Mouse (Mus musculus) mouse embryonic stem cell (cell line): ENCODE results near the gene Zfp42.
"Not testable (repeated sequence)": the region's sequence is repeated elsewhere in the genome, so short reads cannot be mapped to it uniquely, and the experiment has no call there.

Experiments
- in situ Hi-C, 2 experiments: fragments of 300-500 bp; cut with MboI; formaldehyde crosslinking; loops; 1 replicate in 1 of 2; 3 replicates in 1 of 2; pipeline ENCODE4 v1.14.3; 2019 to 2020; ENCODE audit warnings: low sequenced_read_pairs in 2 of 2, low pct_unique_long_range_greater_than_20kb in 1 of 2, mixed read lengths in 1 of 2; ENCODE audit not compliant: unreplicated experiment in 1 of 2

Gene Zfp42

DNA sequence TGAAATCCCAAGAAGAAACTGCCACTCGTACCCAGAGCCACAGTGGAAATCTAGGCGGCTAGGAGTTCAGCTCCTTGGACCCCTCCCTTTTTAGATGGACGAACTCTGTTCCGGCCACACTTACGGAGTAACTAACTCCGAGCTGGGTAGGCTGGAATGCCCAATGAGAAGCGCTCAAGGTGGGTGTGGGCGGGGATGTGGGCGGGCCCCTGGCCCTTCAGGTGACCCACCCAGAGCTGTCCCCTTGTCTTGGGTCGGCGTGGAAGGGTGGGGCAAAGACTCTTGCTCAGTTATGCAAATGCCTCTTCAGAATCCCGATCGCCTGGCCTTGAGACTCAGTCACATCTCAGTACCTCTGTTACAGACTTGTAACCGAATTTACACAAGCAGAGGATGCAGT is at the start of gene Zfp42:
TSS of gene Zfp42 (minus strand) at position 85 of the 400 bp plus-strand sequence.
- in situ Hi-C loops, result loop anchor here in 1 of 2 experiments (25.0 kb wide), 1 partner anchor 1655 kb away; no protein-coding TSS in a partner anchor

DNA sequence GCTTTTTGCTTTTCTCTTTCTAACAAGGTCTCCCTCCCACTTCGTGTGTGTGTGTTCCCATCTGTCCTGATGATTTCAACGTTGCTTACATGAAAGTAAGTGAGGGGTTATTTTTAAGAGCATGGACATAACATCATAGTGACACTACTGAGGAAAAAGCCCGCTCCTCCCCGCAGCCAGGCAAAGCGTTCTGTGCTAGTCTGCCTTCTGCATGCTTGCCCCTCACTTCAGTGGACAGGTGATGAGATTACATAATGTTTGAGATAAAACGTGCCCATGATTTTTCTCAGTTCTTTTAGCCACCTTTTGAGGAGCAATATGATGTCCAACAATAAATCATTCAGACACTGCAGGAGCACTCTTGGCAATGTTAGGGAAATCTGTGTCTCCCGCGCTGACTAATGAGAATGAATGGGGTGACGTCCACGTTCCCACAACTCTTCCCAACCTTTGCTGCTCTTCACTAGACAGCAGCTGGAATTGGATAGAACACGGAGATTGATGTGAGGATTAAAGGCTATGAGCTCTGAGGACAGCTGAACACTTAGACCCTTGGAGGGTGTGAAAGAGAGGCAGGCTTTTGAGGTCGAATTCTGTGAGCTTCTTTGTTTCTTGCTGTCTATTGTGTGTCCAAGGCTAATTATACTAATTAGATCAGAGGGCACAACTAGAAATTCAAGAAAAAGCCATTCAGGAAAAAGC is 49.4 kb upstream of the Zfp42 start:
- in situ Hi-C loops, result no loop called here

DNA sequence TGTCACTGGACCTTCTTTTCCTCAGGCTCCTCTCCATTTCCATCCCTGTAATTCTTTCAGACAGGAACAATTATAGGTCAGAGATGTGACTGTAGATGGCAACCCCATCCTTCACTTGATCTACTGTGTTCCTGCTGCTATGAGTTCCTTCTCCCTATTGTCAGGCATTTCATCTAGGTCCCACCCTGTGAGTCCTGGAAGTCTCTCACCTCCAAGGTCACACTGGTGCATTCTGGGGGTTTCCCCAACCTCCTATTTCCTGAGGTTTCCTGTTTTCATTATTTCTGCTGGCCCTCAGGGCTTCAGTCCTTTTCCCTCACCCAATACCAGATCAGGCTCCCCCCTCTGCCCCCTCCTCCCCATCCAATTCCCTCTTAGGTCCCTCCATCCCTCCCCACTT is 45.5 kb upstream of the Zfp42 start:
- in situ Hi-C loops, result not testable (repeated sequence)

DNA sequence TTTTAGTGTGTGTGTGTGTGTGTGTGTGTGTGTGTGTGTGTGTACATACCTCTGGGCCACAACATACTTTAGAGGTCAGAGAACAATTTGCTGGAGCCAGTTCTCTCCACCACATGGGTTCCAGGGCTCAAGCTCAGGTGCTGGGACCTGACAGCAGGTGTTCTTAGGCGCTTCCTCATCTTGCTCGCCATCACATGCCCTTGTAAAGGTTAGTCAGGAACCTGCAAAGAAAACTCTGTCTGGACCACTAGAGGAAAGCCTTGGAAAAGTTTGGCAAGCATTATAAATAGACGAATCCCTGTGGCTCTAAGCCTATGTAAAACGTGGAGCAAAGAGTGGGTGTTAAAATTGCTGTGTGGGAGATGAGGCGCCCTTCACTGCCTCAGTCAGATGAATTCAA is 31.8 kb upstream of the Zfp42 start:
- in situ Hi-C loops, result loop anchor here in 1 of 2 experiments (25.0 kb wide), 1 partner anchor 151 kb away; the partner anchor contains the start of gene Triml2

DNA sequence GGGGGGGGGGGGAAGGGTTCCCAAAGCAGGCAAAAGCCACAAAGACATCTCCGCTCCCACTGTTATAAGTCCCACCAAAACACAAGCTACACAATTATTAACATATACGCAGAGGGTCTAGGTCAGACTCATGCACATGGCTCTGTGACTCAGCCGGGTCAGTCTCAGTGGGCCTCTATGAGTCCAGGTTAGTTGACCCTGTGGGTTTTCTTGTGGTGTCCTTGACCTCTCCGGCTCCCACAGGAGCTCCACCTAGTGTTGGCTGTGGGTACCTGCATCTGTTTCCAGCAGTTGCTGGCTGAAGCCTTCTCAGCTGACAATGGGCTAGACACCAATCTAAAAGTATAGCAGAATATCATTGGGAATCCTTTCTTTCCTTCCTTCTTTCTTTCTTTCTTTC is 26.7 kb upstream of the Zfp42 start:
- in situ Hi-C loops, result loop anchor here in 1 of 2 experiments (25.0 kb wide), 1 partner anchor 146 kb away; the partner anchor contains the start of gene Triml2

DNA sequence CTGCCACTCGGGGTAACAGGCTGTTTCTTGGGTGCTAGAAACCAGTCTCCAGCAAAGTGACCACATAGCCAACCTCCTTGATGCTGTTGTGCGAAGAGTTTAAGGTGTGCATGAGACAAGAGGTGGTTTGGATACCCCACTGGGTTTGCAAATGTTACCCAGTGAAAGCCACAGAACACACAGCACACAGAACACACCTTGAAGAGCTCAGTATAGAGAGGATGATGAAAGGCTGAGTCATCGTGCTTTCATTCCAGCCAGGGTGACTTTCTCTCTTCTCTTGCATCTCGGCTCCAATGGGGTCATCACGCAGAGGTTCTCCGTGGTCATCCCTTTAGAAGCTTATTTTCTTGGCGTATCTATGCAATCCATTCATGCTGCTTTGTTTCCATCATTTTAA is 24.9 kb upstream of the Zfp42 start:
- in situ Hi-C loops, result loop anchor here in 1 of 2 experiments (25.0 kb wide), 1 partner anchor 144 kb away; the partner anchor contains the start of gene Triml2

DNA sequence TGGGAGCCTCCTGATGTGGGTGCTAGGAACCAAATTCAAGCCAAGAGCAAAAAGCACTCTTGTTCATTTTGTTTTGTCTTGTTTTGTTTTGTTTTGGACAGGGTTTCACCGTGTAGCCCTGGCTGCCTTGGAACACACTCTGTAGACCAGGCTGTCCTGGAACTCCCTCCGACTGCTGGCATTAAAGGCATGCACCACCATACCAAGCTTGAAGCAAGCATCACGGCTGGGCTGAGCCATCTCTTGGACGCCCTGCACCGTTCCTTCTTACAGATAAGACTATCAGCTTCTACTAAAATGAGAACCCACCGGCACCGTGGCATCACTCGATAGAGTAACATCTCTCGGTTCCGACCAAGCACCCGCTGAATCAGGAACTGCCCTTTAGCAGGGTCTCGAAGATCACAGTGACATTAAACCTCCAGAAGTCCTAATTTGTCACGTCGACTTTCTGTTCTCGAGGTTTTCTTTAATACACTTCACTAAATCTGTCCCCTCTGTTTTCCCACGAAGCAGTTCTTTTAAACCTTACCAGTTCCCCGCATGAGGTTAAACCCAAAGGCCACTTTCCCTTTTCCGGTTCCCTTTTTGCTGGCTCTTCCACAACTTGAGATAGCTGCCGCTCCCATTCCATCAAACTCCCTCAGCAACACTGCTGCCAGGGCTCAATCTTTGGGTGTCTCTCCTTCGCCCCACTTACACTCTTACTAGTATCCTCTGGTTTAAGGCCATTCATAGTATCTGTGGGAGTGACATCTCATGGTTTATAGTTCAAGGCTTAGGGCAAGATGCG is 23.3 kb upstream of the Zfp42 start:
- in situ Hi-C loops, result loop anchor here in 1 of 2 experiments (25.0 kb wide), 1 partner anchor 143 kb away; the partner anchor contains the start of gene Triml2

DNA sequence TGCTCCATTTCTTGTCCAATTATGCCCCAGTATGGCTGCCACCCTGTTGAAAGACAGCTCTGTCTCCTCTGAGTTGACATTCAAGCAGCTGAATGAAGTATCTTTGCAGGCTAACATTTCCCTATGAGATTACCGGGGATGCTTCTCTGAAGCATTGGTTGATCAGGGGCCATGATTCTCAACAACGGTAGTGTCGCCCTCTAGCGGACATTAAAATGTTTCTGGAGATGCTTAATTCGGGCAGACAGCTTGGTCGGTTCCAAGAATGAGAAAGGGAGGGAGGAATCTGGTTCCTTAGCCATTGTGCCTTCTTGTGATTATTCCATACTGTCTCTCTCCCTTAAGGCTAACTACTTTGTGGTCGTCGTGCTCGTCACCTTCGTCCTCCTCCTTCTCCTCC is 21.9 kb upstream of the Zfp42 start:
- in situ Hi-C loops, result loop anchor here in 1 of 2 experiments (25.0 kb wide), 1 partner anchor 141 kb away; the partner anchor contains the start of gene Triml2

DNA sequence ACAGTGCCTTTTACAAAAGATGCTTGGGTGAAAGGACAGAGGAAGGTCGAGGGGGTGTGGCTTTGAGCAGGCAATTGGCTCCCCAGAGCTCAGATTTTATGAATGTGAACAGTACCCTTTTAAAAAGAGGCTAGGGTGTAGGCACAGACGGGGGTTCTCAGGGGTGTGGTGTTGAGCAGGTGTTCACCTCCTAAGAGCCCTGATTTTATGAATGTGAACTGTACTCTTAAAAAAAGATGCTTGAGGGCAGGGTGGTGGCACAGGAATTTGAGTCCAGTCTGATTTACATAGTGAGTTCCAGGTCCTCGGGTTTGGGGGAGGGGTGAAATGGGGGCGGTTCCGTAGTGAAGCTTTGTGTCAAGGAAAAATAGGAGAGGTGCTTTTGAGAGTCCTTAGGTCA is 14.0 kb upstream of the Zfp42 start:
- in situ Hi-C loops, result loop anchor here in 1 of 2 experiments (25.0 kb wide), 1 partner anchor 1642 kb away; no protein-coding TSS in a partner anchor

DNA sequence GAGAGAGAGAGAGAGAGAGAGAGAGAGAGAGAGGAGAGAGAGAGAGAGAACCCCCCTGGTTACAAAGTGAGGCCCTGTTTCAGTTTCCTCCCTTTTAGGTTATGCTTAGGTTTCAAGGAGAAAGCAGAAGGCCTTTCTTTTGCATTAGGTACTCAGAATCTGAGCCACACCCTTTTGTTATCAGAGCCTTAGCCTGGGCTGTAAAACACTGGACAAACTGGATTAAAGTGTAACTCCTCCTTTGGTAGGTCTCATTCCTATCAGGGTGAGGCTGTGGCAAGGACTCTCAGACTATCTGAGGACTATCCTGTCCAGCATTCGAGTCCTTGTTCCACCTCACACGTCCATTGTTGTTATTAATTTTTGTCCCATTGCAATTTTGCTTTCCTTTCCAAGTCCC is 1.4 kb upstream of the Zfp42 start:
- in situ Hi-C loops, result loop anchor here in 1 of 2 experiments (25.0 kb wide), 1 partner anchor 1654 kb away; no protein-coding TSS in a partner anchor

DNA sequence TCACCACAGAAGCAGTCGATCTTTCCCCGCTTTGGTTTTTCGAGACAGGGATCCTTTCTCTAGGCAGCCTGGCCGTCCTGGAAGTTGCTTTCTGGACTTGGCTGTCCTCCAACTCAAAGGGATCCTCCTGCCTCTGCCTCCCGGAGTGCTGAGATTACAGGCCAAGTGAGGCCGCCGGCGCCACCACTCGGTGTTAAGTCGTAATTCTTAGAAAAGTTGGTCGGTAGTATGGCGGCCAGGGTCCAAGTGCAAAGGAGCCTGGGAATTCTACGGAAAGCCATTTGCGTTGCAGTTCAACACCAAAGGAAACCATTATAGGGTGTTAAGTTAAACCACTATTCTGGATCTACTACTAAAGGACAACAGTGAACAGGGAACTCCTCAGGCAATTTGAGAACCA is 1.1 kb downstream of the Zfp42 start:
- in situ Hi-C loops, result loop anchor here in 1 of 2 experiments (25.0 kb wide), 1 partner anchor 1657 kb away; no protein-coding TSS in a partner anchor

DNA sequence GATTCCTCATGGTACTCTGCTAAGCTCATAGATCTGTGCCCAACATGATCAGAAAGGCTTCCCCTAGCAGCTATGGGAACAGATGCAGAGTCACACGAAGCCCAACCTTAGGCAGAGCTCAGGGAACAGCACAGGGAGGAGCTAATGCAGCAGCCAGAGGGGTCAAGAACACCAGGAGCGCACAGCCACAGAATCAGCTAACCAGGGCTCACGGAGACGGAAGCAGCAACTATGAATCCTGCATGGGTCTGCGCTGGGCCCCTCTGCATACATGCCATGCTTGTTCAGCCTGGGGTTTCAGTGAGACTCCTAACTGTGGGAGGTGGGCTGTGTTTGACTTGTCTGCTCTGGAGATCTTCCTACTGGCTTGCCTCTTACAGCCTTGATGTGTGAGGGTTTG is 7.0 kb downstream of the Zfp42 start:
- in situ Hi-C loops, result loop anchor here in 1 of 2 experiments (25.0 kb wide), 1 partner anchor 1663 kb away; no protein-coding TSS in a partner anchor

DNA sequence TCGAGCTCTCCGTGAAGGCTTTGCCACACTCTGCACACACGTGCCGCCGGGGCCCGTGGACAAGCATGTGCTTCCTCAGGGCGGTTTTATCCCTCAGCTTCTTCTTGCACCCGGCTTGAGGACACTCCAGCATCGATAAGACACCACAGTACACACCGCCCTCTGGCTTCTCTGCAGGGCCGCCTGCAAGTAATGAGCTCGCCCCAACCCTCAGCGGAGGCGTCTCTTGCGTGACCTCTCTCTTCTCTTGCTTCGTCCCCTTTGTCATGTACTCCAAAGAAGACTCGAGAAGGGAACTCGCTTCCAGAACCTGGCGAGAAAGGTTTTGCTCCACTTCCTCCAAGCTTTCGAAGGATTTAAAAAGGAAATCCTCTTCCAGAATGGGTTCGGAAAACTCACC is 11.0 kb downstream of the Zfp42 start:
- in situ Hi-C loops, result no loop called here

DNA sequence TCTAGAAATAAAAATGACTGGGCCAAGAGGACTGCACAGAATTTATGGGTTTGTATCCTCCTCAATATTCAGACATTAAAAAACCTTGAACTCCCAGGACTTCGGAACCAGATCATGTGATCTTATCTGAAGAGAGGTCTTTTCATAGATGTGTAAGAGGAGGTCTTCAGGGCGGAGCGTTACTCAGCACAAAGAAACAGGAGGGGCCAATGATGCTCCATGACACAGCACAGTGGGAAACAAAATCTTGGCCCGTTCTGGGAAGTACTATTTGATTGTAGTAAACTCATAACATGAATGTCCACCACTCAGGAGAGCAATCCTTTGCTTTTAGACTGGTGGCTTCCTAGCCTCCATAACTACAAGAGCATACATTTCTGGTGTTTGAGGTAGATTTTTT is 12.6 kb downstream of the Zfp42 start:
- in situ Hi-C loops, result no loop called here

DNA sequence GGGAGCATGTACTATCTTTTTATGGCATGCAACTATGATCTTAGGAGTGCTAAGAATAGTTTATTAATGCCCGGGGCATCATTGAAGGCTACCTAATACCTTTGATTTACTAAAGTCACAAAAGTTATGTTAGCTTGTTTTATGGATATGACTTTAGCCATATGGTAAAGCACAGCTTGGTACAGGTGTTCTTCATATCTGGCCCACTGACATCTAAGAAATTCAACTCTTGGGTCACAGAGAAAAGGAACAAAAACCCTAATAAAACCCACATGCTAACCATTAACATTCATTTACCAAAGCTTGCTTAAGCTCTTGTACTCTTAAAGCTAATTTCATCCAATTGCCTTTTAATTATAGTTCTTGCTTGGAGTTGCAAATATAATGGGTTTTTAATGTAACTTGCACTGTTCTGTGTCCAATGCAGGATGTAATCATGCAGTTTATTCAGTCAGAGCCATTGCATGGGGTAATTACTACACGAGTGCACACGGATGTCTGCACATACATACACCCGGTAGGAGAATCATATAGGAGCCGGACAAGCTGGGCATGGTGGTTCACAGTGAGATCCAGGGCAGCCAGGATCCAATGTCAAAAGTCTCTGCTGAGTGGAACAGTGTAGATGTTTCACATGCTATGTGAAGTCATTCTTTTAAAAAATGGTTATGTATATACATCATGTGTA is 16.2 kb downstream of the Zfp42 start:
- in situ Hi-C loops, result no loop called here

DNA sequence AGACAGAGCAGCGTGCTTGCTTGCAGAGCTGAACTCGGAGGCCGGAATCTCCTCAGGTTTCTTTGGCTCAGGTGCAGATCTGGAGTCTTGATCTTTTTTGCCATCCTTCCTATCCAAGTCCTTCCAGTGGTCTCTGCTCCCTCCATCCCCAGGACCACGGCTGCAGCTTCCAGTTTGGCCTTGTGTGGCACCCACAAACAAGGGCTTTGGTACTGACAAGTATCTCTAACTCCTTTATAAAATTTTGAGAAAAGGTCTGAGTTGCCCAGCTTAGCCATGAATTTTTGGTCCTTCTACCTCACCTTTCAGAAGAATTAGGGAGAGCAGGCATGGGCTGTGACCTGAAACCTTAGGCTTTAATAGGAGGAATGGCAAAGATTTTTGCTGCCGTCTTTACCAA is 17.0 kb downstream of the Zfp42 start:
- in situ Hi-C loops, result no loop called here

DNA sequence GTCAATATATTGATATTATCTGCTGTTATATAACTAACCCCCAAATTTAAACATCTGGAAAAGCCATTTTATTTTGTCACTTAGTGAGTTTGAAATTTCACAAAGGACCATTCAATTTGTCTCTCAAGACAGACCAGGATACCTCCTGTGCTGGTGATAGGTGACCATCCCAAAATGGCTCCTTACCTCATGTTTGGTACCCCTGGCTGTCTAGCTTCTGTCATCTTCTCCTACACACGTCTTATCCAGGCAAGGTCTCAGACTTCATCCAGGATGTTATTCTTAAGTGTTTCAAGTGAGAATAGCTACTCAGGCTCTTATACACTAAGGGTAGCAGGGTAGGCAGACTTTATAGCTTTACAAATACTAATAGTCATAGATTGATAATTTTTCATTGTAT is 17.9 kb downstream of the Zfp42 start:
- in situ Hi-C loops, result no loop called here

DNA sequence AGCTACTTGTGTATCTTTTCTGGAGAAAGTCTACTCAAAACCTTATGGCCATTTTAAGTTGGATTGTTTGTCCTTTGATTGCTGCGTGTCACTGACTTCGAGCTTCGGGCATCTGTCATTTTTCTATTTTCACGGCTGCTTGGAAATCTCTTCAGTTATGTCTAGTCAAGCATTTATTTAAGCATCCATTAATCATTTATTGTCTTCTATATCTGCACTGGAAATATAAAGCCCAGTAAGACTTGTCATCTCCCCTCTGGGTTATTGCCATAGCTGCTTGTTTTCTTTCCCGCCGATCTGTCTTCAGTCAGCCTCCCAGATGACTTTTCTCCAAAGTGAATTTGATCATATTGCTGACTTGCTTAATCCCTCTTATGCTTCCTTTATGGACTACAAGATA is 19.3 kb downstream of the Zfp42 start:
- in situ Hi-C loops, result no loop called here

DNA sequence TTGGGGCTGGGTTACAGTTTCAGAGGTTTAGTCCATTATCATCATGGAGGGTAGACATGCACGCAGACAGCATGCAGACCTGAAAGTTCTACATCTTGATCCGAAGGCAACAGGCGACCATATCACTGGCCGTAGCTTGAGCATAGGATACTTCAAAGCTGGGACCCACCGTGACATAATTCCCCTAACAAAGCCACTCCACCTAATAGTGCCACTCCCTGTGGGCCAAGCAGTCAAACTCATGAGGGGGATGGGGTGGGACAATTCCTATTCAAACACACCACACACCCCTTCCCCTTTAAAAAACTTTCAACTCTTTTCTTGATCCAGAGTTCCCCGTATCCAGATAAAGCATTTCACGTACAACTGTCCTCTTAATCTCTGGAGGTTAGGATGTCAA is 23.5 kb downstream of the Zfp42 start:
- in situ Hi-C loops, result no loop called here
